Mouse (Mus musculus): ENCODE results near the gene Manba. TPM values are rescaled to one million over a fixed set of nuclear protein-coding genes. Genes with fewer than 3 reads are reported as not detected.

The Manba gene
- polyA plus RNA-seq, 1 experiment from 2014 or later = 5.9 TPM

DNA sequence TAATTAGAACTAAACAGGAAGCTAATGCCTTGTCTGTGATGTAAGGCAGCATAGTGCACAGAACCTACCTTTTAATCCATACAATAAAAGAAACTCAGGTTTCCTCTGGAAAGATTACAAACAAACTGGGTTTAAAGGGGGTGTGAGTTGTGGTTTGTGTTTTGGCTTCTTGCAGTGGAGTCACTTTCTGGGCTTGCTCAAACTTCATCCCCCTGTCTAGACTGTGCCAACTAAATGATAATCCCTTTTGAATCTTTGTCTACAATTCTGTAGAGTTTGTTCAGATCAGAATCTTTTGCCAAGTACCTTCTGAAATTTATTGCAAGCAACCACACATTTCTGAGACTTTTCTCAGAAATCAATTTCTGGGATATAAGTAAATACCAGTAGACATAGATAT lies 40.5 kb upstream of the Manba start:
- Histone ChIP-seq H3K4me2 (ENCODE audit: low read length) (no peak overlapping the region), H3K4me3 (replicated peaks; ENCODE audit: low read depth, low read length) (no peak overlapping the region), H3K27ac (replicated peaks; ENCODE audit: low read depth, low read length) (no peak overlapping the region), H3K27me3 (ENCODE audit: control insufficient read depth, insufficient read depth, low read length) (no peaks in the 10 kb centered on the region), H3K9ac (replicated peaks; ENCODE audit: low read length) (no peak overlapping the region), H3K4me1 (ENCODE audit: control insufficient read depth, insufficient read depth, low read length) (peaks cover 28% of the 10 kb centered on the region), H3K9me3 (ENCODE audit: control insufficient read depth, low read length) (no peaks in the 10 kb centered on the region), H3K36me3 (ENCODE audit: control insufficient read depth, insufficient read depth, low read length) (peaks cover 9% of the 10 kb centered on the region; the same call in 1 of the 2 replicates)
- ATAC-seq (ENCODE audit: low FRiP score, low TSS enrichment) = no peak
- DNase-seq = no peak

DNA sequence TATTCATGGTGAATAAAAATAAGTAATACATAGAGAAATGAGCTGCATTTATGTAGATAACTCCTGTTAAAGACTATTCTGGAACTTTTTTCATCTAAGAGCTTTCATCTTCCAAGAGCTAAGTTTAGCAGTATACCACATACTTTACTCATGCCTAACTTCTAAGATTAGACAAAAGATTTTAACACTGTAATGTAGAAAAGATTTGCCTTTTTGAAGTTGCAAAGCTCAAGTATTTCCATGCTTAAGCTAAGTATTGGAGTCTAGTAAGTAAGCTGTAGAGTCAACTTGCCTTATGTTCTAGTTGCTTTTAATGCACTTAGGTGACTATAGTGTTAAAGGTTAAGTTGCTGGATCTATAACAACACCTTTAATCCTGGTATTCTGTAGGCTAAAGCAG lies 26.4 kb upstream of the Manba start:
- H3K4me1 ChIP-seq (ENCODE audit: control insufficient read depth, insufficient read depth, low read length) = no peaks in the 10 kb centered on the region
- H3K27ac ChIP-seq (replicated peaks; ENCODE audit: low read depth, low read length) = no peak overlapping the region
- no peaks in the 10 kb centered on the region for H3K27me3 ChIP-seq (ENCODE audit: control insufficient read depth, insufficient read depth, low read length)
- DNase-seq (no peak), ATAC-seq (ENCODE audit: low FRiP score, low TSS enrichment) (no peak)
- H3K9ac ChIP-seq (replicated peaks; ENCODE audit: low read length) = no peak overlapping the region
- H3K4me2 ChIP-seq (ENCODE audit: low read length) = no peak overlapping the region
- H3K36me3 ChIP-seq (ENCODE audit: control insufficient read depth, insufficient read depth, low read length) = peaks cover 52% of the 10 kb centered on the region
- H3K4me3 ChIP-seq (replicated peaks; ENCODE audit: low read depth, low read length) = no peak overlapping the region
- no peaks in the 10 kb centered on the region for H3K9me3 ChIP-seq (ENCODE audit: control insufficient read depth, low read length)

DNA sequence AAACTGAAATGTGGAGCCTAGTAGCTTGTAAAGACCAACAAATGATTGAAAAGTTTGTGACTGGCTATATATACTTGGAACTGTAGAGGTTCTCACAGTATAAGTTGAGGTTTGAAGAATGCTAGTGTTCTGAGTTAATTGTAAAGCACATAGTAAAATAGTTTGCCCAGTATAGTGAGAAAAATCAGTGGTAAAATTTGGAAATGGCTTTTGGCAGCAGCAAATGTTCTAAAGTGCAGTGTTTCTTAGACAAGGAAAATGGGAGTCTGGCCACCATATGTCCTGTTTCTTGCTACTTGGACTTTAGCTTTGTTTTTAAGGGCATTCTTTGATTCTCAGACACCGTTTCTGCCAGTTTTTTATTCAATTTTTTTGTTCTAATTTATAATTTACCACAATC lies 17.0 kb upstream of the Manba start:
- Histone ChIP-seq H3K27me3 (ENCODE audit: control insufficient read depth, insufficient read depth, low read length) (no peaks in the 10 kb centered on the region), H3K4me1 (ENCODE audit: control insufficient read depth, insufficient read depth, low read length) (no peaks in the 10 kb centered on the region), H3K36me3 (ENCODE audit: control insufficient read depth, insufficient read depth, low read length) (peaks cover 23% of the 10 kb centered on the region), H3K9me3 (ENCODE audit: control insufficient read depth, low read length) (no peaks in the 10 kb centered on the region), H3K9ac (replicated peaks; ENCODE audit: low read length) (no peak overlapping the region), H3K4me3 (replicated peaks; ENCODE audit: low read depth, low read length) (no peak overlapping the region), H3K4me2 (ENCODE audit: low read length) (no peak overlapping the region), H3K27ac (replicated peaks; ENCODE audit: low read depth, low read length) (no peak overlapping the region)
- WGBS = 92% methylated on average over 1 of the region's 1 CpGs
- no peak for DNase-seq
- no peak for ATAC-seq (ENCODE audit: low FRiP score, low TSS enrichment)

DNA sequence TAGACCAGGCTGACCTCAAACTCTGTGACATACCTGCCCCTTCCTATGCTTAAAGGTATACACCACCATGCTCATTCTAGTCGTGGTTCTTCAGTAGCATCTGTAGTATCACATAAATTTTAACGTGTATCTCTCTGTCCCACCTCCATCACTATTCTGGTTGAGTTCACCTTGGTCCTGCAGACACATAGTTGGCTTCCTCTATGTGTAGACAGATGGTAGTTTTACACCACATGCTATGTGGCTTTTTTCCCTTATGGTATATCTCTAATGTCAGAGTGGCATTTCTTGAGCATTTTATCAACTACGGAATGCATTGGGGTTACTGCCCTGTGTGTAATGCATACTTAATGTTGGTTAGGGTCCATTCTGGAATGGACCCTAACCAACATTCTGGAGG lies 16.3 kb upstream of the Manba start:
- H3K27me3 ChIP-seq (ENCODE audit: control insufficient read depth, insufficient read depth, low read length) = no peaks in the 10 kb centered on the region
- H3K27ac ChIP-seq (replicated peaks; ENCODE audit: low read depth, low read length) = no peak overlapping the region
- H3K9me3 ChIP-seq (ENCODE audit: control insufficient read depth, low read length) = no peaks in the 10 kb centered on the region
- H3K9ac ChIP-seq (replicated peaks; ENCODE audit: low read length) = no peak overlapping the region
- H3K4me3 ChIP-seq (replicated peaks; ENCODE audit: low read depth, low read length) = no peak overlapping the region
- ATAC-seq (ENCODE audit: low FRiP score, low TSS enrichment) = no peak
- 64% methylated on average over 3 of the region's 3 CpGs for WGBS
- no peak overlapping the region for H3K4me2 ChIP-seq (ENCODE audit: low read length)
- H3K36me3 ChIP-seq (ENCODE audit: control insufficient read depth, insufficient read depth, low read length) = peaks cover 18% of the 10 kb centered on the region
- DNase-seq = no peak
- H3K4me1 ChIP-seq (ENCODE audit: control insufficient read depth, insufficient read depth, low read length) = no peaks in the 10 kb centered on the region

DNA sequence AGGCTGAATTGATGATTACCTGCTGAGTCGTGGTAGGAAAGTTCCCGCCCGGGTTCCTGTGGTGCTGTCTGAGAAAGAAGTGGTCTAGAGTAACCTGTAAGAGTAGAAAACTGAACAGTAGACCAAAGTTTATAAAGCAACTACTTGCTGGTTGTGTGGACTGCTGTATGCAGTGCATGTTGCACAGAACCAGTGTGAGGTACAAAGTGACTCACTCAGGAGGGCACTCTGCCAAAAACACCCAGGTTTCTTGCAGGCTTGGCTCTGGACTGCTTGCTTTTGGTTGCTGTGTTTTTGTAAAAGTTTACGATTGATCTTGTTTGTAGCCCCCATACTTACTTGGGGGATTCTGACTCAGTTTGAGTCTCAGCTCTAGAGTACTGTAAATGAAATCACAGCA lies 15.4 kb upstream of the Manba start:
- ATAC-seq (ENCODE audit: low FRiP score, low TSS enrichment) (0 out of 2 replicates have a peak, but pooled peaks have one; percentile 34), DNase-seq (peak; percentile 51)
- Histone ChIP-seq H3K9ac (replicated peaks; ENCODE audit: low read length) (no peak overlapping the region), H3K4me2 (ENCODE audit: low read length) (no peak overlapping the region), H3K9me3 (ENCODE audit: control insufficient read depth, low read length) (no peaks in the 10 kb centered on the region), H3K27ac (replicated peaks; ENCODE audit: low read depth, low read length) (no peak overlapping the region), H3K4me3 (replicated peaks; ENCODE audit: low read depth, low read length) (no peak overlapping the region), H3K36me3 (ENCODE audit: control insufficient read depth, insufficient read depth, low read length) (peaks cover 10% of the 10 kb centered on the region), H3K4me1 (ENCODE audit: control insufficient read depth, insufficient read depth, low read length) (no peaks in the 10 kb centered on the region), H3K27me3 (ENCODE audit: control insufficient read depth, insufficient read depth, low read length) (no peaks in the 10 kb centered on the region)
- WGBS = 56% methylated on average over 4 of the region's 4 CpGs

DNA sequence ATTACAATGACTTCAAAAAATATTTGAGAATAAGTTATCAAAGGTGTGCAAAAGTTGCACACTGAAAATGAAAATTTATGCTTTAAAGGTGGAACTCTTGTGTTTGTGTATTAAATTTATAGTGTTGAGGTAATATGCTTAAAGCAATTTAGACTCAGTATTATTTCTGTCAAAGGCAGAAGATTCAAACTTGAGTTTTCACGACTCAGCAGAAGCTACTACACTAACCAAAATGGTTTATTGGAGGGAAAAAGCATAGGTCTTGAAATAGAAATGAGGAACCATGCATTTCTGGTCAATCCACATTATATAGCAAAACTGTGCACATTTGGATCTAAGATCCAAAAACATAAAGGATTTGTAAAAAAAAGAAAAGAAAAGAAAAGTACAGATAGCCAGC lies 14.6 kb upstream of the Manba start:
- ATAC-seq (ENCODE audit: low FRiP score, low TSS enrichment) = no peak

DNA sequence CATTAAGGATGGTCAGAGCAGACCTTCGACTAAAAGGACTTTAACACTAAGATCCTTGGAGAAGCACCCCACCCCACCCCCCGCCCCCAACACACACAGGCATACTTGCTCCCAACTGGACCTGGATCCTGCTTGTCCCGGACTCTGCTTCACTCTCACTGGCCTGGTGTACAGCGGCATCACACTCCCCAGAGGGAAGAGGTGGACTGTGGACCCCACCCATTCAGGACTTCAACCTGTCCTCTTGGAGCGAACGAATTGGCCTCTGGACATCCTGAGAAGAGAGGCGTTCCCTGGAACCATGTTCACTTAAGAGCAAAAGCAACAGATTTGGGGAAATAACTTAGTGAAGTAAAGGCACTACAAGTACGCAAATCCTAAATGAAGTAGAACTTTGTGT lies 10.4 kb upstream of the Manba start:
- WGBS = 90% methylated on average over 8 of the region's 8 CpGs
- DNase-seq = no peak
- no peaks in the 10 kb centered on the region for H3K27me3 ChIP-seq (ENCODE audit: control insufficient read depth, insufficient read depth, low read length)
- H3K4me3 ChIP-seq (replicated peaks; ENCODE audit: low read depth, low read length) = no peak overlapping the region
- H3K27ac ChIP-seq (replicated peaks; ENCODE audit: low read depth, low read length) = no peak overlapping the region
- no peak for ATAC-seq (ENCODE audit: low FRiP score, low TSS enrichment)
- H3K4me1 ChIP-seq (ENCODE audit: control insufficient read depth, insufficient read depth, low read length) = no peaks in the 10 kb centered on the region
- H3K4me2 ChIP-seq (ENCODE audit: low read length) = no peak overlapping the region
- no peak overlapping the region for H3K9ac ChIP-seq (replicated peaks; ENCODE audit: low read length)
- H3K9me3 ChIP-seq (ENCODE audit: control insufficient read depth, low read length) = no peaks in the 10 kb centered on the region
- H3K36me3 ChIP-seq (ENCODE audit: control insufficient read depth, insufficient read depth, low read length) = no peaks in the 10 kb centered on the region

More for the DNA sequence above, 14.6 kb upstream of the Manba start:
- DNase-seq = no peak
- H3K4me1 ChIP-seq (ENCODE audit: control insufficient read depth, insufficient read depth, low read length) = no peaks in the 10 kb centered on the region
- H3K27ac ChIP-seq (replicated peaks; ENCODE audit: low read depth, low read length) = no peak overlapping the region
- no peaks in the 10 kb centered on the region for H3K27me3 ChIP-seq (ENCODE audit: control insufficient read depth, insufficient read depth, low read length)
- H3K4me3 ChIP-seq (replicated peaks; ENCODE audit: low read depth, low read length) = no peak overlapping the region
- WGBS = 82% methylated on average over 1 of the region's 1 CpGs
- peaks cover 10% of the 10 kb centered on the region for H3K36me3 ChIP-seq (ENCODE audit: control insufficient read depth, insufficient read depth, low read length)
- H3K9me3 ChIP-seq (ENCODE audit: control insufficient read depth, low read length) = no peaks in the 10 kb centered on the region
- H3K9ac ChIP-seq (replicated peaks; ENCODE audit: low read length) = no peak overlapping the region
- H3K4me2 ChIP-seq (ENCODE audit: low read length) = no peak overlapping the region

DNA sequence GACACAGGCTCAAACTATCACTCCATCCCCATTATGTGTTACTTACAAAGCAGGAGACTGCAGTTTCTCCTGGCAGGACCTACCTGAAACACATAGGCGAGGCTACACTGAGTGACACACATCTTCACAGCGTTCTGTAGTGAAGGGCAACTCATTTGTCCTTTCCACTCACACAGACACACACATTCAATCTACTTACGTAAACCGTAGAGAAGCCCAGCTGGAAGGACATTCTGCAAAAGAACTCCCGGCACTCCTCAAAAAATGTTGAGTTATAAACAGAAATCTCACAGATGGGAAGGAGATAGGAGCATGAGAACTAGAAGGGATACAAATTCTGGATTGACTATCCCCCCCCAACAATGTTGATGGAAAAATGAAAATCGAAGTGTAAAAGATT lies 9.1 kb upstream of the Manba start:
- Histone ChIP-seq H3K9me3 (ENCODE audit: control insufficient read depth, low read length) (no peaks in the 10 kb centered on the region), H3K4me2 (ENCODE audit: low read length) (no peak overlapping the region), H3K36me3 (ENCODE audit: control insufficient read depth, insufficient read depth, low read length) (no peaks in the 10 kb centered on the region), H3K4me3 (replicated peaks; ENCODE audit: low read depth, low read length) (no peak overlapping the region), H3K9ac (replicated peaks; ENCODE audit: low read length) (no peak overlapping the region), H3K27ac (replicated peaks; ENCODE audit: low read depth, low read length) (no peak overlapping the region), H3K27me3 (ENCODE audit: control insufficient read depth, insufficient read depth, low read length) (no peaks in the 10 kb centered on the region), H3K4me1 (ENCODE audit: control insufficient read depth, insufficient read depth, low read length) (no peaks in the 10 kb centered on the region)
- WGBS = 83% methylated on average over 6 of the region's 6 CpGs
- DNase-seq (no peak), ATAC-seq (ENCODE audit: low FRiP score, low TSS enrichment) (no peak)

DNA sequence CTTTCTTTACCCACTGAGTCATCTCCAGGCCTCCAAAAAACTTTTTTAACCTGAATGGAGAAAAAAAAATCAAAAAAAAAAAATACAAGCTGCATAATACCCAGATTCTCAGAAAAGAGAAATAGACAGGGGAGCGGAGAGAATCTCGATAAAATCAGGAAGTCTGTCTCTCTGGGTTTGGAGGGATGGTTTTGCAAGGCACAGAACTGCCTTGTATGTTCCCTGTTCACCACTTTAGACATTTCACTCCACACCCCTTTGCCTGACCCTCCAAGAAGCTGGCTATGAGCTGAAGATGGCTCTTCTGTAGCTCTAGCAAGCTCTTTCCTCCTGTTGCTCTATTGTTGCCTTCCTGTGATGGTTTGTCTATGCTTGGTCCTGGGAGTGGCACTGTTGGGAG lies 8.4 kb upstream of the Manba start:
- no peak overlapping the region for H3K4me3 ChIP-seq (replicated peaks; ENCODE audit: low read depth, low read length)
- DNase-seq (no peak), ATAC-seq (ENCODE audit: low FRiP score, low TSS enrichment) (no peak)
- H3K4me2 ChIP-seq (ENCODE audit: low read length) = no peak overlapping the region
- no peak overlapping the region for H3K27ac ChIP-seq (replicated peaks; ENCODE audit: low read depth, low read length)
- no peaks in the 10 kb centered on the region for H3K9me3 ChIP-seq (ENCODE audit: control insufficient read depth, low read length)
- WGBS = 96% methylated on average over 2 of the region's 2 CpGs
- H3K27me3 ChIP-seq (ENCODE audit: control insufficient read depth, insufficient read depth, low read length) = no peaks in the 10 kb centered on the region
- no peak overlapping the region for H3K9ac ChIP-seq (replicated peaks; ENCODE audit: low read length)
- no peaks in the 10 kb centered on the region for H3K36me3 ChIP-seq (ENCODE audit: control insufficient read depth, insufficient read depth, low read length)
- H3K4me1 ChIP-seq (ENCODE audit: control insufficient read depth, insufficient read depth, low read length) = no peaks in the 10 kb centered on the region
